Mouse (Mus musculus) stomach, embryonic 16.5 days (tissue): ENCODE measurements around the gene Thumpd2. TPM values are rescaled to one million over a fixed set of nuclear protein-coding genes. Genes with fewer than 3 reads are reported as not detected.

Source experiments
- ATAC-seq: fragments of 200-750 bp; cut with Nextera tagmentation; 2 replicates; pipeline ENCODE4 v1.8.0; 2017; ENCODE audit warnings: moderate number of reproducible peaks, moderate TSS enrichment; ENCODE audit not compliant: insufficient read depth, low FRiP score
- H3K27ac ChIP-seq: fragments of 300-500 bp; sonication (generic); 2 replicates; pipeline ENCODE4 v1.5.1; 2014; ENCODE audit warnings: low read length
- H3K27me3 ChIP-seq: fragments of 300-500 bp; sonication (generic); 2 replicates; pipeline ENCODE4 v1.6.1; 2014; ENCODE audit warnings: low read length, control low read depth, mixed read lengths; ENCODE audit not compliant: control insufficient read depth, insufficient read depth
- H3K36me3 ChIP-seq: fragments of 300-500 bp; sonication (generic); 2 replicates; pipeline ENCODE4 v1.6.1; 2014; ENCODE audit warnings: low read length; ENCODE audit not compliant: control insufficient read depth, insufficient read depth
- H3K4me1 ChIP-seq: fragments of 300-500 bp; sonication (generic); 2 replicates; pipeline ENCODE4 v1.6.1; 2014; ENCODE audit warnings: low read length, control low read depth, mixed read lengths; ENCODE audit not compliant: control insufficient read depth, insufficient read depth
- H3K4me2 ChIP-seq: fragments of 300-500 bp; sonication (generic); 2 replicates; pipeline ENCODE4 v1.6.1; 2014; ENCODE audit warnings: low read depth, low read length, mixed read lengths
- H3K4me3 ChIP-seq: fragments of 300-500 bp; sonication (generic); replicated peaks from 2 replicates; pipeline ENCODE4 v1.5.1; 2014; ENCODE audit warnings: mild to moderate bottlenecking, low read length
- H3K9ac ChIP-seq: fragments of 300-500 bp; sonication (generic); 2 replicates; pipeline ENCODE4 v1.6.1; 2014; ENCODE audit warnings: low read length
- H3K9me3 ChIP-seq: fragments of 300-500 bp; sonication (generic); replicated peaks from 2 replicates; pipeline ENCODE4 v1.6.1; 2016; ENCODE audit warnings: low read length, control low read depth; ENCODE audit not compliant: control insufficient read depth
- WGBS: fragments of 180-500 bp; shearing (Covaris S2); extraction: QIAGEN DNeasy Blood & Tissue Kit; methylation state at CpG from one replicate; pipeline ENCODE4 v1.1.7; 2014; 5-methylcytosine and 5-hydroxymethylcytosine counted together
- polyA plus RNA-seq: library from polyadenylated mRNA; unstranded; fragments of >200 nt; fragmentation: Nextera tagmentation; extraction: Ambion mirVana; gene quantifications from 2 replicates; pipeline ENCODE4 v1.2.1, GENCODE M21; 2015

Gene Thumpd2
- polyA plus RNA-seq, 1 experiment from 2014 or later: 12.9 TPM

- Histone ChIP-seq H3K4me3 (no peak overlapping the region), H3K4me1 (peaks cover 7% of the 10 kb centered on the region; the same call in 1 of the 2 replicates), H3K9me3 (0 out of 2 replicates have a peak, but pooled peaks cover 3% of the 10 kb centered on the region), H3K4me2 (no peak overlapping the region), H3K9ac (no peak overlapping the region), H3K27me3 (no peaks in the 10 kb centered on the region), H3K36me3 (no peaks in the 10 kb centered on the region), H3K27ac (no peak overlapping the region)
- 67% methylated on average over 6 of the region's 6 CpGs for WGBS
- no peak for ATAC-seq
These were observed 65.9 kb downstream of the Thumpd2 start for GRCm38 (mm10) chr17:80998958-80999357.

DNA sequence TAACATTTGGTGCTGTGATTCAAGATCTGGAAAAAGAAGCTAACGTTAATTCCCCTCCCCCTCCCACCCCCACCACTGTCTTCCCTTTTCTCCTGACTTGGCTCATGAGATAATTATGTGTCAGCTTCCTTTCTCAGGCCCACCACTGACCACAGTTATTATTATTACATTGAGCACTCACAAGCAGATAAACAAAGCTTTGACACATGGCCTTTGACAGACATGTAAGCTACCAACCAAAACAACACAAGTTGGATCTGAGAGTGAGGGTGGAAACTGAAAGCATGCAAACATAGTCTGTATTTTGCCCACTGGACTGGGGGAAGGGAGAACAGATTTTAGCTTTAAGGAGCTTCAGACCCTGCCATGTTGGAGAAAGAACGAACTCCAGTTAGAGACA lies 67.7 kb downstream of the Thumpd2 start:
- Histone ChIP-seq H3K4me2 (no peak overlapping the region), H3K4me1 (peaks cover 7% of the 10 kb centered on the region; the same call in 1 of the 2 replicates), H3K9ac (no peak overlapping the region), H3K9me3 (0 out of 2 replicates have a peak, but pooled peaks cover 3% of the 10 kb centered on the region), H3K27ac (no peak overlapping the region), H3K36me3 (no peaks in the 10 kb centered on the region), H3K27me3 (no peaks in the 10 kb centered on the region), H3K4me3 (no peak overlapping the region)
- WGBS: 52% methylated on average over 2 of the region's 2 CpGs
- ATAC-seq: no peak

DNA sequence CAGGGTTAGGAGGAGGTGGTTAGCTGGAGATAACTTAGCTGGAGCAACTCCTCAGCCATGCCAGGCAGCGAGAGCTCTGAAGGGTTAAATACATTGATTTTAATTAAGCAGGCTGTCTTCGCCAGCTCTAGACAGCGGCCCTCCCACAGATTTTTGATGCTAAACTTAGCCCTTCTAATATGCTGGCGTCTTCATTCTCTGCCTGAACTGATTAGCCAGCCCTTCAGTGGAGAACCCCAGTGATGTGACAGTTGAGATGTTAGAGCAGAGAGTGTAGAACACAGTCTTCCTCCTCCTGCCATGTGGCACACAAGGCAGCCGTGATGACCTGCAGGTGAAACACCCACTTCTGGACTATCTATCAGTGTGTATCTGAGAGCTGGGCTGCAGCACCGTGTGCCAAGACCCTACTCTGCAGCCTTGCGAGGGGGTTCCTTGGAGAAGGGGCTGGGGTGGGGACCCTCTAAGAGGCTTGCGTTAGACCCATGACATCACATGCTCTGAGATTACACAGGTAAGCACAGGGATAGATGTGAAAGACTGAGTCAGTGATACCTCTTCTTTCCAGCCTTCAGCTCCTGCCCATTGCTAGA lies 73.3 kb downstream of the Thumpd2 start:
- Histone ChIP-seq H3K9me3 (0 out of 2 replicates have a peak, but pooled peaks cover 3% of the 10 kb centered on the region), H3K9ac (no peak overlapping the region), H3K27ac (no peak overlapping the region), H3K27me3 (no peaks in the 10 kb centered on the region), H3K4me3 (no peak overlapping the region), H3K4me1 (no peaks in the 10 kb centered on the region), H3K36me3 (no peaks in the 10 kb centered on the region), H3K4me2 (no peak overlapping the region)
- WGBS: 73% methylated on average over 8 of the region's 8 CpGs
- ATAC-seq: no peak

DNA sequence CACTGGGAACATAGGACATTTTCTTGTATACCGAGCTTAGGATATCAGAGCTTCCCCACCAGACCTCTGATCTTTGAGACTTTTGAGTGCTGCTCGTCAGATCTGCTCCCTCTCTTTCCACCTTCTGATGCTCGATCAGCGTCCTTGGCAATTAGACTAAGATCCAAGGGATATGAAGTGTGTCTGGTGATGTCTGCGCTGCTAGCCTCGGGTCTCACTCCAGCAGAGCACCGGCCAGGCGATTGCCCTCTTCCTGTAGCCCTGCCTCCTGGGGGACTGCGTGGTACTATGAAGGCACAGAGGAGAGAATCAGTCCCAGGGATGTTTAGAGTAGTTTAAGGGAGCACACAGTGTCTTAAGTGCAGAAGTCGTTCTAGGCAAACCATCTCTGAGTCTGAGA lies 81.9 kb downstream of the Thumpd2 start:
- no peak overlapping the region for H3K27ac ChIP-seq
- 85% methylated on average over 10 of the region's 10 CpGs for WGBS
- no peaks in the 10 kb centered on the region for H3K36me3 ChIP-seq
- no peaks in the 10 kb centered on the region for H3K27me3 ChIP-seq
- H3K4me1 ChIP-seq: 0 out of 2 replicates have a peak, but pooled peaks cover 6% of the 10 kb centered on the region
- H3K4me2 ChIP-seq: no peak overlapping the region
- ATAC-seq: no peak
- no peak overlapping the region for H3K4me3 ChIP-seq
- H3K9ac ChIP-seq: no peak overlapping the region
- no peaks in the 10 kb centered on the region for H3K9me3 ChIP-seq

- H3K27ac ChIP-seq: no peak overlapping the region
These were observed 82.5 kb downstream of the Thumpd2 start for GRCm38 (mm10) chr17:80982412-80982787.

DNA sequence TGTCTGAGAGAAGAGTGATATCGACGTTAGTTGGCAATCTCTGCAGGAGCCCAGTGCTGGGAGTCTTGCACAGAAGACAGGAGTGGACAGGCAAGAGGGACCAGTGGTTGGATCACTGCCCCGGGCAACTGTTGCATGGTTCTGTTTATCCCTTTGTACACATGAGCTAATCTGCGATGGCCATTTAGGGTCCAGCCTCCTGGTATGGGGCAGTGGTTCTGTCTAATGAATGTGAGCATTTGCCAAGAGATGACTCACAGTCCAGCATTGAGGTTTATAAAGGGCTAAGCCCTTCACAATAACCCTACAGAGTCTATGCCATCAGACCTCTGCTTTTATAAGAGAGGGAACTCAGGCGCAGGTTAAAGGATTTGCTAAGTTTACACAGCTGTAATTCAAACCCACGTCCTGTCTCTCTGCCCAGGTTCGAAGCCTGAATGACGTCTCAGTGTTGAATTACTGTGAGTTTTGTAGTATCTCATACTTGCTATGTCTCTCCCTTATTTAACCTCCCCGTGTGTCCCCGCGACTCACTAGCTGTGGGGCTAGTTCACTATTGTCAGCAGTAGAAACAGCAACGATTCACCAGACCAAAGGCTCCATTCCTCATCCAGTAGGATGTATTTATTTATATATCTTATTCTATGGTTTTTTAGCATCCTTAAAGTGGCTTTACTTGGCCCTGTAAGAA lies 83.0 kb downstream of the Thumpd2 start:
- 42% methylated on average over 12 of the region's 12 CpGs for WGBS
- H3K9me3 ChIP-seq: no peaks in the 10 kb centered on the region
- H3K4me1 ChIP-seq: 0 out of 2 replicates have a peak, but pooled peaks cover 6% of the 10 kb centered on the region
- no peaks in the 10 kb centered on the region for H3K36me3 ChIP-seq
- no peak overlapping the region for H3K4me3 ChIP-seq
- ATAC-seq: peak; percentile 68; the same call in 1 of the 2 replicates
- no peak overlapping the region for H3K9ac ChIP-seq
- H3K27me3 ChIP-seq: no peaks in the 10 kb centered on the region
- no peak overlapping the region for H3K27ac ChIP-seq
- no peak overlapping the region for H3K4me2 ChIP-seq

More at GRCm38 (mm10) chr17:80982412-80982787, 82.5 kb downstream of the Thumpd2 start:
- no peaks in the 10 kb centered on the region for H3K27me3 ChIP-seq
- H3K4me2 ChIP-seq: no peak overlapping the region
- no peaks in the 10 kb centered on the region for H3K9me3 ChIP-seq
- ATAC-seq: no peak
- H3K4me3 ChIP-seq: no peak overlapping the region
- no peaks in the 10 kb centered on the region for H3K36me3 ChIP-seq
- H3K4me1 ChIP-seq: 0 out of 2 replicates have a peak, but pooled peaks cover 6% of the 10 kb centered on the region
- WGBS: 14% methylated on average over 8 of the region's 8 CpGs
- no peak overlapping the region for H3K9ac ChIP-seq

DNA sequence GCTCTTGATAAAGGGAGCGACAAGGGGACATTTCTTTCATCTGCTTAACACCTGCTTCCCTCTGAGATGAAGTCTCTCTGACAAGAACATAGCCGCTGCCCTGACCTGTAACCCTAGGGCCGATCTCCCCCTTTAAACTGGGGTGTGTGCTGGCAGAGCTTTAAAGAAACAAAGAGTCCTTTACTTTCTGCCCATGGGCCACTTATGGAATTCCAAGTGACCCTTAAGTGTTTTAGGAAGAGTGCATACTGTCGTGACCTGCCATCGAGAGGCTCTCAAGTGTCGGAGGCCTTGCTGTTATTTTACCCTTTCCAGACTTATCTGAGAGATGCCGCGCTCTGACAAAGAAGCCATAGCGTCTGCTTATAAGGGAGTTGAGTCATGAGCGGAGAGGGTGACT lies 84.8 kb downstream of the Thumpd2 start:
- no peak for ATAC-seq
- H3K36me3 ChIP-seq: no peaks in the 10 kb centered on the region
- H3K9ac ChIP-seq: no peak overlapping the region
- no peaks in the 10 kb centered on the region for H3K27me3 ChIP-seq
- H3K9me3 ChIP-seq: no peaks in the 10 kb centered on the region
- H3K27ac ChIP-seq: no peak overlapping the region
- H3K4me1 ChIP-seq: 0 out of 2 replicates have a peak, but pooled peaks cover 6% of the 10 kb centered on the region
- no peak overlapping the region for H3K4me3 ChIP-seq
- no peak overlapping the region for H3K4me2 ChIP-seq
- 77% methylated on average over 10 of the region's 10 CpGs for WGBS

DNA sequence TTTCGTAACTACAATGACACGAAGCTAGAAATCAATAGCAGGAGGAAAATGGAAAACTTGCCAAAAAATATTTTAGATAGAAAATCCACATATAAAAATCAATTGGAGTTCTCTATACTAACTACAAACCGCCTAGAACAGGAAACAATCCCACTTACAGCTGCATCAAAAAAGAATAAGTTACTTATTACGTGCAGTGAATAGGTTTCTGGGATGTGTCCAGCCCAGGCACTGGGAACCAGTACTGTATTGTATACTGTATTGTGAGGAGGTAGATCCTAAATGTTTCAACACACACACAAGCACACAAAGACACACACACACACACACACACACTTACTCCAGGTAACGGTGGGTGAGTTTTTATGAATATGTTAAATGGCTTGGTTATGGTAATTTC lies 87.6 kb downstream of the Thumpd2 start:
- ATAC-seq: no peak
- no peaks in the 10 kb centered on the region for H3K27me3 ChIP-seq

More for the DNA sequence above, 87.6 kb downstream of the Thumpd2 start:
- Histone ChIP-seq H3K36me3 (no peaks in the 10 kb centered on the region), H3K4me3 (no peak overlapping the region), H3K9me3 (no peaks in the 10 kb centered on the region), H3K4me2 (no peak overlapping the region), H3K9ac (no peak overlapping the region), H3K4me1 (0 out of 2 replicates have a peak, but pooled peaks cover 2% of the 10 kb centered on the region), H3K27ac (no peak overlapping the region)
- 66% methylated on average over 5 of the region's 5 CpGs for WGBS
